Mouse (Mus musculus) MEL (cell line): ENCODE results near the gene Trmt2a. TPM values are rescaled to one million over a fixed set of nuclear protein-coding genes. Genes with fewer than 3 reads are reported as not detected.

Experiments used
- DNase-seq: peaks from one replicate; pipeline ENCODE4 v3.0.0; 2011; ENCODE audit warnings: low read depth, low spot score
- H3K27ac ChIP-seq: 2 replicates; pipeline ENCODE4 v1.5.1; 2012; ENCODE audit warnings: low read depth, mild to moderate bottlenecking, control low read depth, low read length, moderate library complexity; ENCODE audit not compliant: control insufficient read depth
- H3K27me3 ChIP-seq, 2 experiments: fragments of 150-350 bp in 1 of 2; sonication (generic) in 1 of 2; 2 replicates each; pipeline ENCODE4 v1.6.1; 2012; ENCODE audit warnings: low read length in 2 of 2, mild to moderate bottlenecking in 2 of 2, improper control_type of control experiment in 1 of 2, moderate library complexity in 1 of 2; ENCODE audit not compliant: insufficient read depth in 2 of 2, control insufficient read depth in 1 of 2
- H3K36me3 ChIP-seq, 2 experiments: 2 replicates each; pipeline ENCODE4 v1.6.1; 2012 to 2014; ENCODE audit warnings: low read length in 2 of 2, improper control_type of control experiment in 1 of 2, inconsistent platforms in 1 of 2, mild to moderate bottlenecking in 1 of 2; ENCODE audit not compliant: insufficient read depth in 2 of 2, control insufficient read depth in 1 of 2
- H3K4me1 ChIP-seq, 2 experiments: fragments of 150-350 bp in 1 of 2; sonication (generic) in 1 of 2; 2 replicates each; pipeline ENCODE4 v1.6.1; 2012; ENCODE audit warnings: low read length in 2 of 2, improper control_type of control experiment in 1 of 2, mild to moderate bottlenecking in 1 of 2; ENCODE audit not compliant: insufficient read depth in 2 of 2, control insufficient read depth in 1 of 2
- H3K4me3 ChIP-seq, 2 experiments: fragments of 150-350 bp in 1 of 2; sonication (generic) in 1 of 2; 2 replicates each; pipeline ENCODE4 v1.5.1; 2012; ENCODE audit warnings: low read depth in 2 of 2, low read length in 2 of 2, mild to moderate bottlenecking in 2 of 2, moderate library complexity in 2 of 2, control low read depth in 1 of 2, improper control_type of control experiment in 1 of 2; ENCODE audit not compliant: control insufficient read depth in 1 of 2, insufficient read depth in 1 of 2
- H3K79me2 ChIP-seq: 2 replicates; pipeline ENCODE4 v1.6.1; 2012; ENCODE audit warnings: mild to moderate bottlenecking, low read length, moderate library complexity; ENCODE audit not compliant: control insufficient read depth, poor library complexity, insufficient read depth
- H3K9ac ChIP-seq: 2 replicates; pipeline ENCODE4 v1.6.1; 2012; ENCODE audit warnings: low read depth, mild to moderate bottlenecking, control low read depth, low read length, moderate library complexity; ENCODE audit not compliant: control insufficient read depth, poor library complexity, severe bottlenecking
- H3K9me3 ChIP-seq: fragments of 150-350 bp; sonication (generic); replicated peaks from 2 replicates; pipeline ENCODE4 v1.6.1; 2012; ENCODE audit warnings: mild to moderate bottlenecking, low read length, improper control_type of control experiment, moderate library complexity; ENCODE audit not compliant: insufficient read depth
- E2F4 ChIP-seq: IDR thresholded peaks from 2 replicates; pipeline ENCODE4 v1.6.1; 2011; ENCODE audit warnings: low read depth, low read length, improper control_type of control experiment, borderline replicate concordance
- ELF1 ChIP-seq: IDR thresholded peaks from 2 replicates; pipeline ENCODE4 v1.6.1; 2014; ENCODE audit warnings: low read depth, mild to moderate bottlenecking, inconsistent platforms, low read length, improper control_type of control experiment, moderate library complexity
- EP300 ChIP-seq, 2 experiments: IDR thresholded peaks; 2 replicates each; pipeline ENCODE4 v1.6.1; 2011; ENCODE audit warnings: improper control_type of control experiment in 2 of 2, low read length in 2 of 2, low read depth in 1 of 2, mild to moderate bottlenecking in 1 of 2
- ETS1 ChIP-seq: IDR thresholded peaks from 2 replicates; pipeline ENCODE4 v1.6.1; 2012; ENCODE audit warnings: low read depth, mild to moderate bottlenecking, inconsistent platforms, low read length, improper control_type of control experiment, moderate library complexity
- HCFC1 ChIP-seq: IDR thresholded peaks from 2 replicates; pipeline ENCODE4 v1.6.1; 2012; ENCODE audit warnings: low read depth, mild to moderate bottlenecking, inconsistent platforms, low read length, improper control_type of control experiment, moderate library complexity
- KAT2A ChIP-seq: conservative IDR thresholded peaks from 2 replicates; pipeline ENCODE4 v1.6.1; 2012; ENCODE audit warnings: low read depth, low read length, improper control_type of control experiment, inconsistent platforms
- MAFK ChIP-seq: IDR thresholded peaks from 2 replicates; pipeline ENCODE4 v1.6.1; 2011; ENCODE audit warnings: low read depth, mild to moderate bottlenecking, low read length, improper control_type of control experiment, borderline replicate concordance
- MAX ChIP-seq: IDR thresholded peaks from 2 replicates; pipeline ENCODE4 v1.6.1; 2011; ENCODE audit warnings: low read length, improper control_type of control experiment
- MAZ ChIP-seq: IDR thresholded peaks from 2 replicates; pipeline ENCODE4 v1.6.1; 2012; ENCODE audit warnings: low read depth, mild to moderate bottlenecking, inconsistent platforms, low read length, improper control_type of control experiment
- MEF2A ChIP-seq: IDR thresholded peaks from 2 replicates; pipeline ENCODE4 v1.6.1; 2014; ENCODE audit warnings: low read depth, mild to moderate bottlenecking, inconsistent platforms, low read length, improper control_type of control experiment; ENCODE audit not compliant: poor library complexity, insufficient replicate concordance, severe bottlenecking; ENCODE audit errors: extremely low read depth
- POLR2AphosphoS2 ChIP-seq: IDR thresholded peaks from 2 replicates; pipeline ENCODE4 v1.6.1; 2011; ENCODE audit warnings: low read length, improper control_type of control experiment
- POLR2AphosphoS5 ChIP-seq: IDR thresholded peaks from 2 replicates; pipeline ENCODE4 v1.6.1; 2012; ENCODE audit warnings: low read depth, borderline replicate concordance, mild to moderate bottlenecking, inconsistent platforms, low read length, moderate library complexity, mixed read lengths
- RAD21 ChIP-seq: IDR thresholded peaks from 2 replicates; pipeline ENCODE4 v1.6.1; 2011; ENCODE audit warnings: mild to moderate bottlenecking, low read depth, low read length, improper control_type of control experiment
- RCOR1 ChIP-seq: IDR thresholded peaks from 2 replicates; pipeline ENCODE4 v1.6.1; 2012; ENCODE audit warnings: low read depth, mild to moderate bottlenecking, inconsistent platforms, low read length, improper control_type of control experiment
- SIN3A ChIP-seq: IDR thresholded peaks from 2 replicates; pipeline ENCODE4 v1.6.1; 2012; ENCODE audit warnings: low read length, improper control_type of control experiment, inconsistent platforms
- SMC3 ChIP-seq: IDR thresholded peaks from 2 replicates; pipeline ENCODE4 v1.6.1; 2011; ENCODE audit warnings: low read depth, low read length, improper control_type of control experiment
- TAL1 ChIP-seq: IDR thresholded peaks from 2 replicates; pipeline ENCODE4 v1.6.1; 2012; ENCODE audit warnings: mild to moderate bottlenecking, inconsistent platforms, low read length, moderate library complexity, mixed read lengths
- TBP ChIP-seq: IDR thresholded peaks from 2 replicates; pipeline ENCODE4 v1.8.0; 2011; ENCODE audit warnings: low read depth, low read length, improper control_type of control experiment
- UBTF ChIP-seq: IDR thresholded peaks from 2 replicates; pipeline ENCODE4 v1.6.1; 2012; ENCODE audit warnings: low read depth, mild to moderate bottlenecking, inconsistent platforms, low read length, improper control_type of control experiment, moderate library complexity, borderline replicate concordance; ENCODE audit not compliant: insufficient read depth
- ZC3H11A ChIP-seq: IDR thresholded peaks from 2 replicates; pipeline ENCODE4 v1.6.1; 2012; ENCODE audit warnings: low read depth, mild to moderate bottlenecking, inconsistent platforms, low read length, improper control_type of control experiment
- ZKSCAN1 ChIP-seq: IDR thresholded peaks from 2 replicates; pipeline ENCODE4 v1.6.1; 2012; ENCODE audit warnings: low read depth, mild to moderate bottlenecking, inconsistent platforms, low read length, improper control_type of control experiment, moderate library complexity
- ZNF384 ChIP-seq: IDR thresholded peaks from 2 replicates; pipeline ENCODE4 v1.6.1; 2012; ENCODE audit warnings: low read depth, mild to moderate bottlenecking, inconsistent platforms, low read length, improper control_type of control experiment
- polyA plus RNA-seq, 2 experiments: library from polyadenylated mRNA; stranded (reverse) in 1 of 2; unstranded in 1 of 2; fragments of >175 nt in 1 of 2; fragments of >200 nt in 1 of 2; gene quantifications; 2 replicates each; pipeline versions ENCODE4 v1.2.1 to v1.2.4; 2012; ENCODE audit warnings: low replicate concordance in 2 of 2, low read depth in 1 of 2; ENCODE audit not compliant: insufficient read length in 2 of 2, insufficient read depth in 1 of 2, missing spikeins in 1 of 2
- total RNA-seq: library from RNA; depleted of rRNA; stranded (reverse); fragments of 300-350 nt; gene quantifications from 2 replicates; pipeline ENCODE4 v1.2.3, GENCODE M21; 2012

Trmt2a gene
- total and polyA plus RNA-seq, 3 experiments = 178 to 185 TPM; not detected in 1

DNA sequence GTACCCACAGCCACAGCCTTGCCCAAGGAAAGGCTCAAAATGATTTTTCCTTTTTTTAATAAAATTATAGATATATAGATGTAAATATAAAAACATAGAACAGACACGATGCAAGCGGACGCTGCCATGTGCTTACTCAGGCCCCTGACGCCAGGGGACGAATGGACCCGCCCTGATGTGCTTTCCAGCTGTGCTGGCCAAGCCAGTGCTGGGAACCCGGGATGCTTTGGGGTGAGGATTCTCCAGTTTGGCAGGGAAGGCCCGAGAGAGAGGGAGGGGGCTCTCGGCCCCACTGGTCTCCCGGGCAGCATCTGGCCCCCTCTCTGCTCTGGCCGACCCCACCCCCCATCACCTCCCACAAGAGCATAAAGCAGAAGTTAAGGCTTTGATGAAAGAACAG, 26.3 kb upstream of the Trmt2a start:
- H3K4me3 ChIP-seq = no peak overlapping the region
- no peaks in the 10 kb centered on the region for H3K27me3 ChIP-seq
- no peaks in the 10 kb centered on the region for H3K9me3 ChIP-seq
- H3K36me3 ChIP-seq = no peaks in the 10 kb centered on the region
- no peaks in the 10 kb centered on the region for H3K4me1 ChIP-seq
- H3K9ac ChIP-seq = no peak overlapping the region
- TF ChIP-seq KAT2A = no peak
- TF ChIP-seq ZKSCAN1 = no peak
- TF ChIP-seq MAX = no peak
- no peak for TF ChIP-seq MEF2A
- no peak for TF ChIP-seq ZC3H11A
- no peak for TF ChIP-seq RAD21
- no peak for TF ChIP-seq MAZ
- TF ChIP-seq MAFK = no peak
- no peak for TF ChIP-seq SIN3A
- no peak for TF ChIP-seq RCOR1
- TF ChIP-seq HCFC1 = no peak
- TF ChIP-seq POLR2AphosphoS2 = no peak
- TF ChIP-seq EP300 (IDR thresholded peaks at IDR 0.05; ENCODE audit: low read depth in 1 of 2, low read length in 2 of 2) = no peak
- no peak for TF ChIP-seq ZNF384
- H3K79me2 ChIP-seq = no peaks in the 10 kb centered on the region
- DNase-seq = no peak
- no peak overlapping the region for H3K27ac ChIP-seq

DNA sequence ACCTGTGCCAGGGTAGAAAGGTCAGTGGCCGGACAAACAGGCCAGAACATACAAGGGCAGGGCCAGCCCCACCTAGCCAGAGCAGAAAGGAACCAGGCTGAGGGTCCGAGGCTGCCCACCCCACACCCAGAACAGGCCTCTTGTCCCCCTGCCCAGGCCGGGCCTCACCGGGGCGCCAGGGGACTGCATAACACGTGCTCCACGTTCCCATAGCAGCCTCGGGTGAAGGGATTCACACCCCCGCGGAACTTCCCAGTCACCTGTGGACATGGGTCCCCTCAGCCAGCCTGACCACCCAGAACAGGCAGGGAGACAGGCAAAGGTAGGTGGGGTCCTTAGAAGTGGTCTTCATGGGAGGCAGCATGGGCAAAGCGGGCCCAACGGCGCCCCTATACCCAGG, 21.3 kb upstream of the Trmt2a start:
- H3K9ac ChIP-seq = no peak overlapping the region
- no peak overlapping the region for H3K4me3 ChIP-seq
- DNase-seq = no peak
- H3K79me2 ChIP-seq = peaks cover 13% of the 10 kb centered on the region
- no peak overlapping the region for H3K27ac ChIP-seq
- H3K36me3 ChIP-seq = no peaks in the 10 kb centered on the region
- no peaks in the 10 kb centered on the region for H3K27me3 ChIP-seq
- no peaks in the 10 kb centered on the region for H3K9me3 ChIP-seq
- H3K4me1 ChIP-seq = peaks cover 0 to 6% of the 10 kb centered on the region in 2 experiments; a peak in 1 of 4 replicates
- TF ChIP-seq ELF1 (no peak), SMC3 (no peak), ETS1 (no peak), TAL1 (no peak), POLR2AphosphoS2 (no peak), TBP (no peak), UBTF (no peak), E2F4 (no peak), POLR2AphosphoS5 (no peak), ZKSCAN1 (no peak), SIN3A (no peak)
